Mouse (Mus musculus): ENCODE data around the gene Gm49403.
"Not testable (repeated sequence)": the region's sequence is repeated elsewhere in the genome, so short reads cannot be mapped to it uniquely, and the experiment has no call there.

Gm49403 gene

GRCm38 (mm10) chr19:8872266-8872840 is 11.4 kb upstream of the Gm49403 start:
- DNase-seq, result no peak

- DNase-seq, result no peak
Measured at GRCm38 (mm10) chr19:8875031-8875430, 8.7 kb upstream of the Gm49403 start.

DNA sequence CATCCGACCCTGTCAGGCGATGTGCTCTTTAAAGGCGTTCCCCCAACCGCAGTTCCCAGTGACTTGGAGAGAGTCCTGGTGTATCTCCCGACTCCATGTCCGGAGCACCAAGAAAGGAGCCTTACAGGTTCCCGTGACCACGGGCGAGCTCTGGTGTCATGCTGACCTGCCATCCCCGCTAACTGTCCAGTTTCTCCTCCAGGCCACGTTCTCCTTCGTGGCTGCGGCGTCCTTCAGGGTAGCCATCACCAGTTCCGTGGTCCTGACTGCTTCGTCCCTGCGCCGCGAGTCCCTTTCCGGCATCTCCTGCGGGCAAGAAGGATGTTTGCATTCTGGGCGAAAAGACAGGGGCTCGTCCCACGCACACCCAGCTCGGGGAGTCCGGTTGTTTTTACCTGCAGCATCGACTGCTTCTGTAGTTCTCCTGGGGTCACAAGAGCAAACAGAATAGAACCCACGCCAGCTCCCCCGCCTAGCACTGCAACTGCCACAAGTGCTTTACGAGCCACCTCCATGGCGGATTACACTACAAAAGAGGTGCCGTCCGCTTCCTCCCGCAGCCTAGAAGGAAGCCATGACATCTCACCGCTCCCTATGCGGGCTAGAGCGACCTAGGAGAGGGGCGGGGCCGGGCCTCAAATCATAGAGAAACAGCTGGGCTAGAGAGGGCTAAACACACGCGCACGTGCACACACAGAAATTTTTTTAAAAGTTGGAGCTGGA is 3.3 kb upstream of the Gm49403 start, which contains the start of gene Uqcc3:
Uqcc3 (minus strand) TSS at position 613 of the 723 bp plus-strand sequence.
- DNase-seq, result peak; percentile 95

- no peak for DNase-seq
Measured at GRCm38 (mm10) chr19:8881034-8881392, 2.7 kb upstream of the Gm49403 start.

- DNase-seq, result no peak
Measured at GRCm38 (mm10) chr19:8886916-8887584, 3.3 kb downstream of the Gm49403 start.

- DNase-seq, result no peak
Measured at GRCm38 (mm10) chr19:8887585-8888463, 4.1 kb downstream of the Gm49403 start.

DNA sequence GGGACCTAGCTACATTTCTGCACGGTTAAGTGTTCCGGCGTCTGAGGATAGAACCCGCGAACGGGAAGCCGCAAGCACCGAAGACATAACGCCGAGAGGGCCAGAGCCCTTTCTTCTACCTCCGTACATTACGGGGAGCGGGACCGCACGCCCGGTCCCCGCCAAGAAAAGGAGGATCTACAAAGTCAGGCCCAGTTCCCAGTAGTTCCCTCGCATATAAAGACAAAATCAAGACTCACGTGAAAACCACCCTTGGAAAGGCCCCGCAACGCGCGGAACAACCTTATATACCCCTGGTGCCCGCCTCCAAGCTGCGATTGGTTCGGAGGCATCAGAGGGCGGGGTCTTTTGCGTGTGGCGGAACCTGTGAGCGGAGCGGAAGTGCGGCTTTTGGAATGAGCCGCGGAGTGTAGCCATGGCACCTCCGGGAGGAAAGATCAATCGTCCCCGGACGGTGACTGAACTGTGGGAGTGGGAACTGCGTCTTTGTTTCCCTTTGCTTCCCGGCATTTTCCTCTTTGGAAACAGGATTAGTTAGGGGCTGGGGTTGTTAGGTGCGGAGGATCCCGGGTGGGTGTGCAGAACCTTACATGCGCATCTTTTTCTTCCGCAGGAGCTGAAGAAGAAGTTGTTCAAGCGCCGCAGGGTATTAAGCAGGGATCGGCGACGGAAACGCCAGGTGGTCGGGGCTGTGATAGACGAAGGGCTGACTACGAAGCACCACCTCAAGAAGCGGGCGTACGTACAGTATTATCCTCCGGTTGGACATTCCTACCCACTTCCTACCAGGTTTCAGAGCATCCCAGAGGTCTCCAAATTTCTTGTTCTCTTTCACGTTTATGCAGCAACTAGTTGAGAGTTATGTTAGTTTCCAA is 5.0 kb downstream of the Gm49403 start, which contains the start of the genes 1810009A15Rik and Gm49416:
1810009A15Rik (plus strand) TSS at position 343 of the 875 bp plus-strand sequence.
Gm49416 (plus strand) TSS at position 416 of the 875 bp plus-strand sequence.
- peak; percentile 99 for DNase-seq

DNA sequence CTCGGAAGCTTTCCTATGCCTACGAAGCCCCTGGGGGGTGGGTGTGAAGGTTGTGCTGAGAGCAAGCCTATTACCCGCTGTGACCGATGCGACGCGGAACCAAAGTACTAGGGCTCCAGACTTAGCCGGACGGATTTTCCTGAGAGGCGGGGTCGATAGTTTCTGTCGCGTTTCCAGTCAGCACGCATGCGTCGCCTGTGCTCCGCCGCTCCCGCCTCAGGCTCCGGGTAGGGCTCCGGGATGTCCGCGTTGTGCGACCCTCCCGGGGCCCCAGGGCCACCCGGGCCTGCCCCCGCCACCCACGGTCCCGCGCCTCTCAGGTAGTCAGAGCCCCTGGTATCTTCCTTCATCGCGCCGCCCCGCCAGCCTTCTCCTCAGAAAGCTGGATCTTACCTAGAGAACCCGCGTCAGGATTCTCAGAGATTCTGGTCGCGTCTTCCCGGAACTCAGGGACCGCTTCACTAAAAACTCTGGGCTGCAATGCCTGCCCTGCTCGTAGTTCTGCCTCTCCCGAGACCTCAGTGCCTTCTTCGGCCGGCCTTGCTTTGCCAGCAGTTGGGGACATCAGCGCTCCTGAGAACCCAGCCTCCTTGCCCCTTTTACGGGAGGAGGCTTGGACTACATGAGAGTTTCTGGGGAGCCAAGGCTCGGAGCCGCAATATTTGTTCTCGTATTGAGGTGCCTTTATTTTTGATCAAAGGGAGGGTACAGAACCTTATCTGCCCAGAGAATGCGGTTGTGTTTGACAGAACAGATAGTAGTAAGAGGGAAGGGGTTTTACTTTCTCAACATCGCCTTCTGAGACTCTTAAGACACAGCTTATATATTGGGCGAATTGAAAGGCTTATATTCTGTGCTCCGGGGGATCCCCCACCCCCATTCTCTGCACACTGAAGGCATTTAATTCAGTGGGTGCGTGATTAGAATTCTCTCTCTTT is 9.4 kb downstream of the Gm49403 start, which contains the start of gene Ints5:
Ints5 (plus strand) TSS at position 177 of the 938 bp plus-strand sequence.
- DNase-seq, result peak; percentile 93

GRCm38 (mm10) chr19:8895397-8895960 is 11.7 kb downstream of the Gm49403 start:
- DNase-seq, result no peak

- not testable (repeated sequence) for DNase-seq
Measured at GRCm38 (mm10) chr19:8896231-8896630, 12.5 kb downstream of the Gm49403 start.

- DNase-seq, result peak; percentile 44
Measured at GRCm38 (mm10) chr19:8897211-8897864, 13.6 kb downstream of the Gm49403 start.

- peak; percentile 100 for DNase-seq
Measured at GRCm38 (mm10) chr19:8897865-8898495, 14.2 kb downstream of the Gm49403 start, which contains the start of gene Ganab. Ganab (plus strand) TSS chr19:8898071.

- no peak for DNase-seq
Measured at GRCm38 (mm10) chr19:8898576-8898975, 14.8 kb downstream of the Gm49403 start.

DNA sequence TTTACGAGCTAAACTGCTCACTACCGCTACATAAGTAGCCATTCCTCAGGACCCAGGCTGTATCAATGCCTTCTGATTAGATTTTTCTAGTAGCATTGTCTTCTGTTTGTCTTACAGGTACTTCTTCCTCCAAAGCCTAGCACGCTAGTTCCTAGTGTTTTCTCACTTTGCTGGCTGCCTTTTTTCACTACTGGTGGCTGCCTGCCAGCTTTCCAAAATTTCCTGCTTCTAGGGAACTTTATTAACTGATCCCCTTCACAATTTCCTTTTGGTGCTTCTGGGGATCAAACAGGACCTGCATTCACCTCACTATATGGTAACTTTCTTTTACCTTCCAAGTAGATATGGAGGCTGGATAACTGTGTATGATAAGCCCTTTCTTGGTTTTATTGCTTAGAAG is 15.3 kb downstream of the Gm49403 start:
- DNase-seq, result no peak

GRCm38 (mm10) chr19:8903412-8903811 is 19.7 kb downstream of the Gm49403 start:
- no peak for DNase-seq

DNA sequence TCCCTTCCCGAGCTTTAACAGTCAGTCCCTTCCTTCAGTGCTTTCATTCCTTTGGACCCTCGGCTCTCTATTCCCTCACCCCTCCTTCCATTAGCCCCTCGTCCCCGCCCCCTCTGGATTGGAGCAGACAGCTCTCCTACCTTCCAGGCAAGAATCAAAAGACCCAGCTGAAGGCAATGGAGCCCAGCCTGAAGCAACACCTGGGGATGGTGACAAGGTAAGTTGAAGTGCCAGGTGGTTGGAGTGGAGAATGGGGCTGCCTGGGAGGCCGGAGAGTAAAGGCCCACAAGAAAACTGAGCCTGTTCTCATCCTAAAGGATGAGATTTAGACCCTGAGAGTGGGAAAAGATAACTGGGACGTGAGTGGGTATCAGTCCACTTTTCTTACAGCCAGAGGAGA is 24.8 kb downstream of the Gm49403 start:
- no peak for DNase-seq

- no peak for DNase-seq
Measured at GRCm38 (mm10) chr19:8911810-8912209, 28.1 kb downstream of the Gm49403 start.

- DNase-seq, result no peak
Measured at GRCm38 (mm10) chr19:8914212-8914611, 30.5 kb downstream of the Gm49403 start.

GRCm38 (mm10) chr19:8919000-8919399 is 35.3 kb downstream of the Gm49403 start:
- DNase-seq, result no peak
